Mouse (Mus musculus) liver, embryonic 15.5 days (tissue): ENCODE results near the gene Ube2d3. TPM values are rescaled to one million over a fixed set of nuclear protein-coding genes. Genes with fewer than 3 reads are reported as not detected.
A peak's percentile ranks its signal among the peaks of the same experiment; 100 is the strongest.

Experiments
- ATAC-seq: fragments of 200-750 bp; cut with Nextera tagmentation; 2 replicates; pipeline ENCODE4 v1.8.0; 2017; ENCODE audit warnings: moderate number of reproducible peaks, mild to moderate bottlenecking, moderate library complexity; ENCODE audit not compliant: insufficient read depth
- H3K27ac ChIP-seq: fragments of 300-500 bp; sonication (generic); replicated peaks from 2 replicates; pipeline ENCODE4 v1.5.1; 2015; ENCODE audit warnings: mild to moderate bottlenecking, inconsistent platforms
- H3K27me3 ChIP-seq: fragments of 300-500 bp; sonication (generic); 2 replicates; pipeline ENCODE4 v1.6.1; 2015; ENCODE audit warnings: mild to moderate bottlenecking, inconsistent platforms
- H3K36me3 ChIP-seq: fragments of 300-500 bp; sonication (generic); replicated peaks from 2 replicates; pipeline ENCODE4 v1.6.1; 2015; ENCODE audit warnings: moderate library complexity, mild to moderate bottlenecking, inconsistent platforms
- H3K4me1 ChIP-seq: fragments of 300-500 bp; sonication (generic); replicated peaks from 2 replicates; pipeline ENCODE4 v1.6.1; 2015; ENCODE audit warnings: inconsistent platforms
- H3K4me2 ChIP-seq: fragments of 300-500 bp; sonication (generic); 2 replicates; pipeline ENCODE4 v1.6.1; 2015; ENCODE audit warnings: moderate library complexity, mild to moderate bottlenecking, inconsistent platforms
- H3K4me3 ChIP-seq: fragments of 300-500 bp; sonication (generic); replicated peaks from 2 replicates; pipeline ENCODE4 v1.5.1; 2015; ENCODE audit warnings: mild to moderate bottlenecking, inconsistent platforms
- H3K9ac ChIP-seq: fragments of 300-500 bp; sonication (generic); 2 replicates; pipeline ENCODE4 v1.6.1; 2015; ENCODE audit warnings: moderate library complexity, mild to moderate bottlenecking, inconsistent platforms
- H3K9me3 ChIP-seq: fragments of 300-500 bp; sonication (generic); replicated peaks from 2 replicates; pipeline ENCODE4 v1.6.1; 2016; ENCODE audit warnings: inconsistent platforms
- WGBS: fragments of 180-500 bp; shearing (Covaris S2); methylation state at CpG from one replicate; pipeline ENCODE4 v1.1.7; 2015; ENCODE audit warnings: mixed read lengths; ENCODE audit not compliant: insufficient replicate concordance; 5-methylcytosine and 5-hydroxymethylcytosine counted together
- polyA plus RNA-seq: library from polyadenylated mRNA; unstranded; fragments of >200 nt; fragmentation: Nextera tagmentation; extraction: Ambion mirVana; gene quantifications from 2 replicates; pipeline ENCODE4 v1.2.1, GENCODE M21; 2015

Ube2d3 gene
- polyA plus RNA-seq, 1 experiment from 2014 or later, result 230 TPM

- no peaks in the 10 kb centered on the region for H3K9me3 ChIP-seq
These were observed 76.0 kb downstream of the Ube2d3 start for GRCm38 (mm10) chr3:135513800-135514425.

GRCm38 (mm10) chr3:135515246-135515645 is 77.3 kb downstream of the Ube2d3 start:
- Histone ChIP-seq H3K36me3 (no peaks in the 10 kb centered on the region), H3K4me3 (no peak overlapping the region), H3K27ac (no peak overlapping the region), H3K9ac (no peak overlapping the region), H3K4me1 (peaks cover 8% of the 10 kb centered on the region), H3K9me3 (no peaks in the 10 kb centered on the region), H3K27me3 (no peaks in the 10 kb centered on the region), H3K4me2 (no peak overlapping the region)
- ATAC-seq, result no peak
- WGBS, result 48% methylated on average over 5 of the region's 5 CpGs

More at GRCm38 (mm10) chr3:135513800-135514425, 76.0 kb downstream of the Ube2d3 start:
- Histone ChIP-seq H3K36me3 (no peaks in the 10 kb centered on the region), H3K4me1 (peaks cover 8% of the 10 kb centered on the region), H3K27ac (no peak overlapping the region), H3K4me3 (no peak overlapping the region), H3K4me2 (no peak overlapping the region), H3K9ac (no peak overlapping the region), H3K27me3 (no peaks in the 10 kb centered on the region)
- 61% methylated on average over 14 of the region's 14 CpGs for WGBS
- no peak for ATAC-seq

- no peak overlapping the region for H3K27ac ChIP-seq
- peak; percentile 60; the same call in 1 of the 2 replicates for ATAC-seq
- no peaks in the 10 kb centered on the region for H3K27me3 ChIP-seq
- H3K36me3 ChIP-seq, result 0 out of 2 replicates have a peak, but pooled peaks cover 2% of the 10 kb centered on the region
- no peaks in the 10 kb centered on the region for H3K9me3 ChIP-seq
- H3K4me1 ChIP-seq, result peaks cover 8% of the 10 kb centered on the region
- H3K9ac ChIP-seq, result no peak overlapping the region
- H3K4me2 ChIP-seq, result 0 out of 2 replicates have a peak overlapping the region, but pooled peaks have one; percentile 19
- H3K4me3 ChIP-seq, result no peak overlapping the region
- WGBS, result 11% methylated on average over 6 of the region's 6 CpGs
These were observed 78.9 kb downstream of the Ube2d3 start for GRCm38 (mm10) chr3:135516891-135517290.

Other genes starting within 250 kb of the Ube2d3 start
- 16.7 and 18.1 TPM in 2 replicates for gene Cenpe, start 225.6 kb upstream of the Ube2d3 start, polyA plus RNA-seq
- gene Bdh2, start 156.9 kb upstream of the Ube2d3 start, polyA plus RNA-seq, result 0.51 and 0.58 TPM in 2 replicates
- gene Slc9b2, start 130.4 kb upstream of the Ube2d3 start, polyA plus RNA-seq, result 0.06 and 0.13 TPM in 2 replicates
- not detected in 2 replicates for gene Slc9b1, start 90.1 kb upstream of the Ube2d3 start, polyA plus RNA-seq
- gene Cisd2, start 14.2 kb upstream of the Ube2d3 start, polyA plus RNA-seq, result 27.7 and 28.9 TPM in 2 replicates
- 5.8 and 6.6 TPM in 2 replicates for gene Manba, start 47.5 kb downstream of the Ube2d3 start, polyA plus RNA-seq